Mouse (Mus musculus) frontal cortex, postnatal 14 days (tissue): ENCODE results near the gene Lsm12.

ENCODE experiments used
- DNase-seq, 2 experiments: peaks; one replicate each; pipeline ENCODE4 v3.0.0; 2022; ENCODE audit warnings: low spot score in 2 of 2

The Lsm12 gene

DNA sequence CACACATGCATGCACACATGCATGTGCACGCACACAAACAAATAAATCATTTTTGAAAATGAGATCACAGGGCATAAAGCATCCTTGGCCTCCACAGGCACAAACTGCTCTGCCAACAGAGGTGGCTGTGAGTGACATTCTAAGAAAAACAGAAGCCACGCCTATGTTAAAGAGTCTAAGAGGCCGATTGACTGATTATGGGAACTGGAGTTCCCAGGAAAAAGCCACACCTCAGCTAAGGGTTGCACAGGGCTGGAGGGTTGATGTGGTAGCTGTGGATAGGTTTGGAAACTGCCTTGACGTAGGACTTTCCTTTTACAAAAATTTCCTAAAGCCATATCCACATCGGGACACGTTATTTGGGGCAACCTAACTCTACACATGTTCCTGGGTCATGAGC is 67.7 kb downstream of the Lsm12 start:
- no peak for DNase-seq

GRCm38 (mm10) chr11:102116241-102116640 is 68.9 kb downstream of the Lsm12 start:
- DNase-seq = no peak
